Mouse (Mus musculus) embryonic fibroblast, embryonic 13.5 days (primary cell): ENCODE data around the gene Nubpl. TPM values are rescaled to one million over a fixed set of nuclear protein-coding genes. Genes with fewer than 3 reads are reported as not detected.
"Not testable (repeated sequence)": the region's sequence is repeated elsewhere in the genome, so short reads cannot be mapped to it uniquely, and the experiment has no call there.

Experiments
- H3K27ac ChIP-seq: 2 replicates; pipeline ENCODE4 v1.5.1; 2012; ENCODE audit warnings: low read length, control low read depth, inconsistent platforms; ENCODE audit not compliant: insufficient read depth
- H3K4me1 ChIP-seq: 2 replicates; pipeline ENCODE4 v1.6.1; 2011; ENCODE audit warnings: low read length; ENCODE audit not compliant: control insufficient read depth, insufficient read depth
- H3K4me3 ChIP-seq: 2 replicates; pipeline ENCODE4 v1.5.1; 2011; ENCODE audit warnings: mild to moderate bottlenecking, control low read depth, low read length; ENCODE audit not compliant: insufficient read depth
- CTCF ChIP-seq: IDR thresholded peaks from 2 replicates; pipeline ENCODE4 v1.5.1; 2011; ENCODE audit warnings: mild to moderate bottlenecking, control low read depth, low read length, moderate library complexity, borderline replicate concordance; ENCODE audit not compliant: insufficient read depth
- POLR2A ChIP-seq: IDR thresholded peaks from 2 replicates; pipeline ENCODE4 v1.6.1; 2011; ENCODE audit warnings: low read depth, mild to moderate bottlenecking, control low read depth, low read length, moderate library complexity
- polyA plus RNA-seq: library from polyadenylated mRNA; stranded (reverse); fragments of >200 nt; gene quantifications from 2 replicates; pipeline ENCODE4 v1.2.4, GENCODE M21; 2011; ENCODE audit warnings: low read depth; ENCODE audit not compliant: missing spikeins, insufficient read length

Gene Nubpl
- polyA plus RNA-seq, 1 experiment: 6.0 TPM

DNA sequence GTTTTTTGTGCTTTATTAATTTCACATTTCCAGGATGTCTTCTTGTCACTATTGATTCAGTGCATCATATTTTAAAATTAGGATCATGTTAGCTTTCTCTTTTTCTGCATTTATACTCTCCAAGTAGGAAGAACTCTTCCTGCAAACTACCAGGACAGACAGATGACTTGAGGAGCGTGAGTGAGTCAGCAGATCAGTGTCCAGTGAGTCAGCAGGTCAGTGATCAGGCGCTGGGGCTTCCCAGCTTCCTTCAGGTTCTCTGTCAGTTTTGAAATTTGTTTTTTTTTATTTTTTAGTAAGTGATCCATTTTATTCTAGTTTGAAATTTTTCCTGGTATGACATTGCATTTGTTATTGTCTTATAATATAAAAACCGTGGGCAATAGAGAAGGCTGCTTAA, 131.2 kb downstream of the Nubpl start:
- no peak for TF ChIP-seq CTCF
- TF ChIP-seq POLR2A: no peak

DNA sequence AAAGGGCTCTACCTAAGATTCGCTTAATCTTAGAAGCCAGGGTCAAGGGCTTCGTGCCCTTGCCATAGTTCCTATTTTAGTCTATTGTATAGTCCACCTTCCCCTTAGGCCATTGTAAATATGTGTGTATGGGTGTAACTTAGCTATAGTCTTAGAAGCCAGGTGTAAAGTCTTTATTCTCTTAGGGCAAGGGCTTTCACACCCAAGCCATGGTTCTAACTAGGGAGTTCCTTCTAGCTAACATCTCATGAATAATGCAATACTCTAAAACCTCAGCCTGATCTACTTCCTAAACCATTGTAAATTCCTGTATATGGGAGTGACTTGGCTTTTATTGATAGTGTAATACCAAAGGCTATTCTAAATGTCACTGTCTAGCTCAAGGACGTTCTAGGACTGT, 134.4 kb downstream of the Nubpl start:
- not testable (repeated sequence) for H3K27ac ChIP-seq, H3K4me3 ChIP-seq
- H3K4me1 ChIP-seq: peaks cover 11% of the 10 kb centered on the region

More for the DNA sequence above, 131.2 kb downstream of the Nubpl start:
- no peak overlapping the region for H3K4me3 ChIP-seq
- peak overlapping the region; percentile 48 for H3K27ac ChIP-seq
- peaks cover 11% of the 10 kb centered on the region for H3K4me1 ChIP-seq

DNA sequence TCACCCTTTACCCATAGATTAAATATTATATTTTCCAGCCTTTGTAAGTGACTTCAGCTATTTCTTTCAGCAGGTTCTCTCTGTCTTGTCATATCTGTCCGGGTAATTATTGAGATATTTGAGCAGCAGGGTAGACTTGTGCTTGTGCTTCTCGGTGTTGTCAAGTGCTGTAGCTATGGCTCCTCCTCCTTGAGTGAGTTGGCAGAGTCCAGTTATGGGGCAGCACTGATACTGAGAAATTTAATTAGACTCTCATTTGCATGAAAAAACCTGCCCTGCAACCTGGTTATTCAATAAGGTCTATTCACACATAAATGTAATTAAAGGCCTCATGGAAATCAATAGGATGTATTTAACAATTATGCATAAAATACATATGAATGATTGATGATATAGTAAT, 145.2 kb downstream of the Nubpl start:
- TF ChIP-seq CTCF (no peak), POLR2A (no peak)
- Histone ChIP-seq H3K4me1 (0 out of 2 replicates have a peak, but pooled peaks cover 1% of the 10 kb centered on the region), H3K4me3 (no peak overlapping the region), H3K27ac (no peak overlapping the region)

DNA sequence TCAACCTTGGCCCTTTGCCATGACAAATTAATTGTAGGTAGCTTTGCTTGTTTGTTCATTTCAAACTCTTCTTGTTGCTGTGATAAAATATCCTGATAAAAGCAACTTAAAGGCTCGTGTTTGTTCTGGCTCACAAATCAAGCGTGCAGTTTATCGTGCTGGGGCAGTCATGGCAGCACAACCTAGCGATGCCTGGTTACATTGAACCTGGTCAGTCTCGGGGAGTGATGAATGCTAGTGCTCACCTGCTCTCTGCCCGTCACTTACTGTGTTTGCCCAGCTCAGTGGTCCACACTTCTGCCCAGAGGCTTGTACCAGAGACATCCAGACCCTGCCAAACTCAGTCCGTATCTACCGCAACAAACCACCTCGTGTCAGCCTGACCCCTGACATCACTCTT, 149.9 kb downstream of the Nubpl start:
- H3K27ac ChIP-seq: peak overlapping the region; percentile 64; the same call in 1 of the 2 replicates
- 0 out of 2 replicates have a peak, but pooled peaks cover 2% of the 10 kb centered on the region for H3K4me1 ChIP-seq
- no peak overlapping the region for H3K4me3 ChIP-seq
- TF ChIP-seq CTCF: no peak
- TF ChIP-seq POLR2A: no peak

DNA sequence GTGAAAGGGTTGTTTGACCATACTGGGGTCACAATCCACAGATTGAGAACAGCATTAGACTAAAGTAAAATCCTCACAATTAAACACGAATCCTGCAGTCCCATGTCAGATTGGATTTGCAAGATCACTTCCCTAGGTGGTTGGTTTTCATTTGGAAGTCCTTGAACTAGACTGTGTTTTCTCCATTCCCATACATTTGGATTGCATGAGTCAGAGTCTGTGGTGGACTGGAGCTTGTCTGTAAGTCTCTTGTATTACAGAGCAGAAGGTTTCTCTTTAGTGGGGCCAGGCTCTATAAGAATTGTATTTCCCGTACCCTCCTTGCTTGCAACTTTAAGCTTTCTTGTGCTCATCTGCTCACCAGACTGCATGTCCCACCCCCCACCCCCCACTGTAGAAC, 151.0 kb downstream of the Nubpl start:
- Histone ChIP-seq H3K4me3 (no peak overlapping the region), H3K27ac (peak overlapping the region; percentile 37)

DNA sequence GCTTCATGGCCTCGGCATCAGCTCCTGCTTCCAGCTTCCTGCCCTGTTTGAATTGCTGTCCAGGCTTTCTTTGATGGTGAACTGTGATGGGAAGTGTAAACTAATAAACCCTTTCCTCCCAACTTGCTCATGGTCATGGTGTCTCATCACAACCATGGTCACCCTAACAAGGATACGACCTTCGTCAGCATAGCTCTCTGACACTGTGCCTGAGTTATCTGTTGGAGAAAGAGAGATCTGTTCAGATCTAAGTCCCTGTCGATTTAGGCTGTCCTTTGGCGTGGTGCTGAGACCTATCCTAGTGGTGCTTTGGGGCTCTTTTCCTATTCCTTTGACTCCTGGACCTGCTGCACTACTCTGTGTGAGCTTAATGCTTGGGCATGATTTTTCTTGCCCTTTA, 156.6 kb downstream of the Nubpl start:
- TF ChIP-seq POLR2A (no peak), CTCF (no peak)
- H3K4me3 ChIP-seq: no peak overlapping the region
- no peaks in the 10 kb centered on the region for H3K4me1 ChIP-seq
- H3K27ac ChIP-seq: no peak overlapping the region

More for the DNA sequence above, 151.0 kb downstream of the Nubpl start:
- H3K4me1 ChIP-seq: 0 out of 2 replicates have a peak, but pooled peaks cover 2% of the 10 kb centered on the region
- TF ChIP-seq CTCF (no peak), POLR2A (no peak)

DNA sequence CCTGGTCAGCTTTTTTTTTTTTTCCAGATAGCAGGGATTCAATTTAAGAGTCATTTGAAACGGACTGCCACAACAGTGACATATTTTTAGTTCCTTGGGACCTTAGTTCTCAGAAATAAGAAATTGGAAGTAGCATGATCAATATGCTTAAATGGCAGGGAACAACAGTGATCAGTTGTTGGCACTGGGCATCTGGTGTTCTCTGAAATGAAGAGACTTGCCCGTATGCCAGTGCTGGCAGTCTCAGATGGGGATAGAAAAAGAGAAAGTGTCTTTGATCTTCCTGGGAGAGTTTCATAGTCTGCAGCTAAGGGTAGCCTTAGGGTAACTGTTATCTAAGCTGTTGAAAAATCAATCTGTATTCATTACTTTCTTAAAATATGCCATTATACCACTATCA, 170.6 kb downstream of the Nubpl start:
- Histone ChIP-seq H3K4me3 (no peak overlapping the region), H3K4me1 (no peaks in the 10 kb centered on the region), H3K27ac (no peak overlapping the region)
- TF ChIP-seq CTCF (no peak), POLR2A (no peak)

DNA sequence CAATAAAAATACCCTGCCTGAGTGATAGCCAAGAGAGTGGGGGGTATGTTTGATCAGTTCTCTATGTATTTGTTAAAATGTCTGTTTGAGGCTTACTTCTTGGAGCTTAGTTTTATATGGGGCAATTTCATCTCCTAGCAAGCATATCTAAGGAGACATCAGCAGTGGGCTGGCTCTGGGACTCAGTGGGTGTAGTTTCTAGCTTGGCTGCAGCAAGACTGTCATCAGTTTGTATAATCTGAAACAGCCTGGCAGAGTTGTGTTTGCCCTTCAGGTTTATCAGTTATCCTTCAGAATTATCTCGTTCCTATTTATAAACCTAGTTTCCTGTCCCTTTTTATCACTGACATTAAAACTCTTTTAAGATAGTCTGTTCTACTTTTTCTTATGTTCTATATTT, 175.3 kb downstream of the Nubpl start:
- Histone ChIP-seq H3K4me3 (no peak overlapping the region), H3K4me1 (no peaks in the 10 kb centered on the region), H3K27ac (no peak overlapping the region)
- TF ChIP-seq POLR2A (no peak), CTCF (no peak)

DNA sequence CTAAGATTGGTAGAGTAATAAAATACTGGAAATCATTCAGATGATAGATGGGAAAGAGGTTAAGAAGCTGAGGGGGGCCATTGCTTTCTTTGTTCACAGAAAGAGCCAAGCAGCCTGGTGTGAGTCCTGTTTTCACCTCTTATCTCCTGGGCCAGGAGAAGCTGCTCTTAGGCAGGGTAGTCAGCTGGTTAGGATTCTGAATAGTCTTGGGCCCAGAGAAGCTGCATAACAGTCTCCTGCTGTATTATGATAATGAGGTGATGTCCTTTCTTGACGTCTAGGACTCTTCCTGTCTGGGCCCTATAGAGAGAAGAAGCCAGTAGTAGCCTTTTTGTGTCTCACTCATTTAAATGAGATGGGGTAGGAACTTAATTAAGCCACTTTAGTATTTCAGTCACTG, 178.8 kb downstream of the Nubpl start:
- no peak for TF ChIP-seq CTCF
- TF ChIP-seq POLR2A: no peak
- H3K27ac ChIP-seq: no peak overlapping the region
- H3K4me3 ChIP-seq: no peak overlapping the region
- H3K4me1 ChIP-seq: peaks cover 2% of the 10 kb centered on the region; the same call in 1 of the 2 replicates

DNA sequence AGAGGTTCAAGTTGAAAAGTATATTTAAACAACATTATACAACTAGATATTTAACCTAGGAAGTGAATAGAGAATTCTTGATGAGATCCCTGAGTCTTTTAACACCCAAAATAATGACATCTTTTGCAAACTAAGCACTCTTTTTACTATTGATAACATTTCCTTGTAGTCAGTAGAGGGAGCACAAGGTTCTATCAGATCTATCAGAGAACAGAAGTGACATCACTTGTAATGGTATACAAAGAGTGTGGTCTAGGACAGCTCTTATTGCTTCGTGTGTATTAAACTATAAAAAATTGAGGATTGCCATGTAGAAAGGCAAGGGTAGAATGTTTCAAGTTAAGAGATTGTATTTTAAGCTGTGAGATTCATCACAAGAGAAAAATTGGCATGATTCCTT, 183.7 kb downstream of the Nubpl start:
- TF ChIP-seq POLR2A (no peak), CTCF (no peak)
- Histone ChIP-seq H3K4me3 (no peak overlapping the region), H3K27ac (no peak overlapping the region)

DNA sequence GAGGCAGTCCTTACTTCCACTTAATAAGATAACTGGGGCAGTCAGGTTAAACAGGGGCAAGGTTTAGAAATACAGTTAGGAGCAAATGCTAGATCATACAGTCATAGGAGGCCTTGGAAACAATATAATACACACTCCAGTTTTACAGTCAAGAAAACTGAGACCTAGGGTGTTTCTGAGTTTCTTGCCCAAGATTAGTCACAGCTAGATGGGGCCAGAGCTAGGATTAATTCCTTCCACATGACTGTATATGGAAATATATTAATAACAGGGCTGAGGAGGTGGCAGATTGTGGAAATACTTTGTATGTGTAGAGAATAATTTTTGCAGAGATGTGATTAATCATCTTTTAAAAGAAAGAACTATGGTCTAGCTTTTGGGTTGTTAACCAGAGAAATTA, 186.9 kb downstream of the Nubpl start:
- Histone ChIP-seq H3K27ac (peak overlapping the region; percentile 98), H3K4me1 (peaks cover 23% of the 10 kb centered on the region), H3K4me3 (no peak overlapping the region)
- TF ChIP-seq POLR2A (no peak), CTCF (no peak)

More for the DNA sequence above, 183.7 kb downstream of the Nubpl start:
- peaks cover 9% of the 10 kb centered on the region for H3K4me1 ChIP-seq

DNA sequence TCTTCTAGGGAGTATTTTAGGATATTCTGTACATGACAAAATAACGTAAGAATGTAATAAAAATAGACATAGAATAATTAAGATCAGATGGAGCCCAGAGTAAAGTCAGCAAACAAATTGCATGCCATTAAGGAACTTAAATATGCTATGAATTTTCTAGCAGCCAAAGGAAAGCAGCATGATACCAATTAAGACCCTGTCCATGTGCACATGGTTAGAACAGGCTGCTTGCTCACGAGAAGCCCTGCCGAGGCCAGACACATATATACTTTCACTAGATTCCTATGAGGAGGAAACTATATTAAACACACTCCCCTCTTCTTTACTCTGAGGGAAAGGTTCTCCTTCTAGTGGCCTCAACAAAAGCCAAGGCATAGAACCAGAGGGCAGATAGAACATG, 189.3 kb downstream of the Nubpl start:
- peak overlapping the region; percentile 78 for H3K27ac ChIP-seq
- no peak overlapping the region for H3K4me3 ChIP-seq
- no peak for TF ChIP-seq POLR2A
- TF ChIP-seq CTCF: no peak
- peaks cover 21% of the 10 kb centered on the region for H3K4me1 ChIP-seq
